Mouse (Mus musculus): Measurements from ENCODE around the gene Pola1.

The Pola1 gene

DNA sequence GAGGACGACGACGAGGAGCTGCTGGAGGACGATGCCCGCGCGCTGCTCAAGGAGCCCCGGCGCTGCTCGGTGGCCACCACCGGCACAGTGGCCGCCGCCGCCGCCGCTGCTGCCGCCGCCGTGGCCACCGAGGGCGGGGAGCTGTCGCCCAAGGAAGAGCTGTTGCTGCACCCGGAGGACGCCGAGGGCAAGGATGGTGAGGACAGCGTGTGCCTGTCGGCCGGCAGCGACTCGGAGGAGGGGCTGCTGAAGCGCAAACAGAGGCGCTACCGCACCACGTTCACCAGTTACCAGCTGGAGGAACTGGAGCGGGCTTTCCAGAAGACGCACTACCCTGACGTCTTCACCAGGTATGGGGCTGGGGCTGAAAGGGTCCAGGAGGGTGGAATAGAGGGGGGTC, 342.9 kb downstream of the Pola1 start:
- in situ Hi-C loops (cut with MboI, MseI): no loop called here

DNA sequence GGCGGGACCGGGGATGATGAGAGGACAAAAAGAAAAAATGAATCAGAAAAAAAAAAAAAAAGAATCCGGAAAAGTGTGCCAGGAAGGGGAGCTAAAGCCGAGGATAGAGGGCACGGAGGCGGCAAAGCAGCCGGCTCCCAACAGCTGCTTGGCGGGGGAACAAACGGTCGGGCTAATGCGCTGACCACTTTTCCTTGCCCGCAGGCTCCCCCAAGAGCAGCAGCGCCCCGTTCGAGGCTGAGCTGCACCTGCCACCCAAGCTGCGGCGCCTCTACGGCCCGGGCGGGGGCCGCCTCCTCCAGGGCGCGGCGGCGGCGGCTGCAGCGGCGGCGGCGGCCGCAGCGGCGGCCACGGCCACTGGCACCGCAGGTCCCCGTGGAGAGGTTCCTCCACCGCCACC, 343.6 kb downstream of the Pola1 start:
- in situ Hi-C loops (cut with MboI, MseI): no loop called here

DNA sequence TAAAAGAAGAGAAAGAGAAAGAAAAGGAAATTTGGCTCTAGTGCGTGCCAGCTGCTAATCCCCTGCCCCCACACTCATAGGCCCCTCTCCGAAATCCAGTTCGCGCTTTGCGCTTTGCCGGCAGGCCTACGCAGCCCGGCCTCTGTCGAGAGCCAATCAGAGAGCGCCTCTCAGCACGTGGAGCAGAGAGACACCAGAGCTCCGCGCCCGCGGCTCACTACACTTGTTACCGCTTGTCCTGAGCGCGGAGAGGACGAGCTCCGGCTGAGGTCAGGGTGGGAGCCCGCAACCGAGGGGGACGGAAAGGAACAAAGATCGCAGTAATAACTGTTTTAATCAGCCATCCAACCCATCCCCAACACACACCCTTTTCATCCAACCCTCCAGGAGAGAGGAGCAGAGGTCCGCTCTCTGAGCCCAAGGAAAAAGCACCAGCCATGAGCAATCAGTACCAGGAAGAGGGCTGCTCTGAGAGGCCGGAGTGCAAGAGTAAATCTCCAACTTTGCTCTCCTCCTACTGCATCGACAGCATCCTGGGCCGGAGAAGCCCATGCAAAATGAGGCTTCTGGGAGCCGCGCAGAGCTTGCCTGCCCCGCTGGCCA, 345.6 kb downstream of the Pola1 start, which contains the start of gene Arx:
TSS of gene Arx (plus strand) at position 155 of the 603 bp plus-strand sequence.
- in situ Hi-C loops (cut with MboI, MseI): no loop called here

DNA sequence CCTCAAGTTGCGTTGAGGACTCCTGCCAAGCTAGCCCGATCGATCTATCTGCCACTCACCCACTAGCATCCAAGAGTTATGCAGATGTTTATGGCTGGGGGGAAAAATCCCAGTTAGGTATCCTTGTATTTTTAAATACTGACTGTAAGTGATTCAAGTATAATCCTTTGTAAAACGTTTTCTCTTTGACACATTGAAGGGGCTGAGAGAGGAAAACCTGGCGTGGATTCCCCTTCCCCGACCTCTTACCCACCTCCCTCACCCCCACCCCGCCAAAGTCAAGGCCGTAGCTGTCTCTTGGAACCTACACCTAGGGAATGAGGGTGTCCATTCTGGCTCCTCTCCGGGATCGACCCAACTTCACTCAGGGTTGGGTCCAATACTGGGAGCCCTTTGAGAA, 346.9 kb downstream of the Pola1 start:
- in situ Hi-C loops (cut with MboI, MseI): no loop called here

DNA sequence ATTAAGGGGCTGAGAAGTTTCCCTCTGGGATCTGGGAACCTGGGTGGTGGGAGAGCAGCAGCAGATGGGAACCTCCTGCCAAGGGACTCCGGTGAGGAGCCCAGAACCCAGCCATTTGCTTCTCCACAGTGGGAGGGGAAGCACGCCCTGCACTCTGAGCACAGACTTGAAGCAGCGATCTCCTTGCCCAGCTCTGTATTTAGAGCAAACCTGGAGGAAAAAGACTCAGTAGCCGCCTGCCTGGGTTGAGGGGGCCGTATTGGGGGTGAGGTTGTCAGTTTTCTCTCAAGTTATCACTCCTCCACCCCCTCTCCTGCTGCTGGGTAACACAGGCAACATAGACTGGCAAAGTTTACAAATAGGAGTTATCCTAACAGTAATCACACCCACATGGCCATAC, 350.2 kb downstream of the Pola1 start:
- in situ Hi-C loops (cut with MboI, MseI): no loop called here

DNA sequence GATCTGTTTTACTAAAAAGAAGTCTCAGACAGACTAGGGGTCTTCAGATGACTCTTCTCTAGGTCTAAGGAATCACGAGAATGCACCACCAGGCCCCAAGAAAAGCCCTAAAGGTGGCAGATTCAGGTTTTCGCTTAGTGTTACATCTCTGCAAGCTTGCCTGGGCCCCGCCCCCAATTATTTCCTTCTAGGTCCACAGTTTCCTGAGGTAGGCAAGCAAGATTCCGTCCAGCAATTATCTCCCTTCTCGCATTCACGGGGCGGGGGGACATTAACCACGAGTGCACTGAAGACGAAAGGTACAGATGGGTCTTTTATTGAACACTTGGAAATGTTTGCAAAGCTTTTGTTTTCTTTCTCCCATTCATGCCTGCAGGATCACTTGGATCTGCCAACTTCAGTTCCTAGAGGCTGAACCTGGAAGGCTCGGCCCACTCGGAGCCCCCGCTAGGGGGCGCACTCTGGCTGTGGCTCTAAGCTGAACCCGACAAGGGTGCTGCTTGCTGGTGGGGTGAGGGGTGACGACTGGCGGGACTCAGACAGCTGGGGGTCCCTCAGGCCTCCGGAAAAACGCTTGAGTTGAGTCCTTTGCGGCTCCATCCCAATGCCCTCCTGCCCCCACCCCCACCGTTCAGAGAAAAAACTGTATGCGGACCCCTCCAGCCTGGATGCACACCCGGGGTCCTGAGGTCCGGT, 350.8 kb downstream of the Pola1 start:
- in situ Hi-C loops (cut with MboI, MseI): no loop called here

DNA sequence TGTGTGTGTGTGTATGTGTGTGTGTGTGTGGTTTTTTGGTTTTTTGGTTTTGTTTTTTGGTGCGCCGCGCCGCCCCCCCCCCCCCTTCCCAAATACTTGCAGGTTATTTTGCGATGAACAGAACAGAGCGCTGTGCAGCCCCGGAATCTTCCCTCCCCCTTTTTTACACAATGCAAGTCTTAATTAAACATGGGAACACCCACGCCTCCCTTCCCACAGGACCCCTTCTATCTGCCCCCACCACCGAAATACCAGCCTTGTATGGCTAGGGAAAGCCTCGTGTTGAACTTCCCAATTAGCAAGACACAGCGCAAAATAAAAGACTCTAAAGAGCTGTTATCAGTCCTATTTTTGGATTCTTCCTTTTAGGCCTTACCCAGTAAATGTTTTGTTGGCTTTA, 352.0 kb downstream of the Pola1 start:
- in situ Hi-C loops (cut with MboI, MseI): no loop called here

DNA sequence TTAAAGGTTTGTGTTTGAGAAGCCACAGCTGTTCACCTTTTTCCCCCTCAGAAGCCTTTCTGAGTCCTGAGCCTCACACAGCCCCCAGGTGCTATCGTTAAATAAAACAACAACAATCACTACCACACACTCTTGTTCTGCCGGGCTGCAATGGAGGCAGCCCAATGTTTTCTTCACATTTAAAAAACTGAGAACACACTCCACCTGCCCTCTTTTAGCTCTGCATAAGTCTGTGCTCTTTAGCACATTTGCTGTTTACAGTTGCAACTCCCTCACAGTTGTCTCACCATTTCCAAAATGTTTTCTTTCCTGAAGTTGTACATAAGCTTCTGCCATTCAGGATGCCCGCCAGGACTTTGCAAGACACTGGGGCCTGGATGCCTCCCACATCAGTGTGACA, 356.3 kb downstream of the Pola1 start:
- in situ Hi-C loops (cut with MboI, MseI): no loop called here
